Mouse (Mus musculus) heart, postnatal 4 days (tissue): ENCODE measurements around the gene Tjp1. TPM values are rescaled to one million over a fixed set of nuclear protein-coding genes. Genes with fewer than 3 reads are reported as not detected.

Source experiments
- DNase-seq: peaks from one replicate; pipeline ENCODE4 v3.0.0; 2021
- total RNA-seq, 2 experiments: library from RNA; stranded (reverse); gene quantifications; 2 replicates each; pipeline ENCODE4 v1.2.3; 2021

Tjp1 gene
- total RNA-seq: 100 to 1,000 TPM; 148 to 156 TPM

- DNase-seq: peak; percentile 7
Measured at GRCm38 (mm10) chr7:65527071-65528007, at the start of gene Tjp1. Gene Tjp1 (minus strand): TSS chr7:65527781.

- DNase-seq: no peak
Measured at GRCm38 (mm10) chr7:65577118-65577517, 49.5 kb upstream of the Tjp1 start.

- DNase-seq: no peak
Measured at GRCm38 (mm10) chr7:65572731-65573130, 45.1 kb upstream of the Tjp1 start.

GRCm38 (mm10) chr7:65570691-65571090 is 43.1 kb upstream of the Tjp1 start:
- DNase-seq: peak; percentile 25

- no peak for DNase-seq
Measured at GRCm38 (mm10) chr7:65555996-65556395, 28.4 kb upstream of the Tjp1 start.

GRCm38 (mm10) chr7:65545741-65546140 is 18.2 kb upstream of the Tjp1 start:
- DNase-seq: no peak

GRCm38 (mm10) chr7:65532689-65533088 is 5.1 kb upstream of the Tjp1 start:
- no peak for DNase-seq

GRCm38 (mm10) chr7:65523116-65523515 is 4.5 kb downstream of the Tjp1 start:
- DNase-seq: no peak

- no peak for DNase-seq
Measured at GRCm38 (mm10) chr7:65522490-65522889, 5.1 kb downstream of the Tjp1 start.

GRCm38 (mm10) chr7:65520622-65521021 is 7.0 kb downstream of the Tjp1 start:
- DNase-seq: no peak

GRCm38 (mm10) chr7:65519788-65520563 is 7.6 kb downstream of the Tjp1 start:
- peak; percentile 84 for DNase-seq

GRCm38 (mm10) chr7:65516903-65517302 is 10.7 kb downstream of the Tjp1 start:
- no peak for DNase-seq

GRCm38 (mm10) chr7:65513451-65514179 is 14.0 kb downstream of the Tjp1 start:
- DNase-seq: no peak

GRCm38 (mm10) chr7:65509357-65509756 is 18.2 kb downstream of the Tjp1 start:
- DNase-seq: no peak

GRCm38 (mm10) chr7:65507341-65507740 is 20.2 kb downstream of the Tjp1 start:
- DNase-seq: no peak

- no peak for DNase-seq
Measured at GRCm38 (mm10) chr7:65502486-65503322, 24.9 kb downstream of the Tjp1 start.

GRCm38 (mm10) chr7:65500746-65501145 is 26.8 kb downstream of the Tjp1 start:
- DNase-seq: no peak

- peak; percentile 88 for DNase-seq
Measured at GRCm38 (mm10) chr7:65497733-65498583, 29.6 kb downstream of the Tjp1 start.

- DNase-seq: no peak
Measured at GRCm38 (mm10) chr7:65490526-65490925, 37.1 kb downstream of the Tjp1 start.

GRCm38 (mm10) chr7:65489742-65490141 is 37.8 kb downstream of the Tjp1 start:
- DNase-seq: no peak

GRCm38 (mm10) chr7:65489195-65489594 is 38.4 kb downstream of the Tjp1 start:
- no peak for DNase-seq
